Mouse (Mus musculus): ENCODE results near the gene Zc3h12a. TPM values are rescaled to one million over a fixed set of nuclear protein-coding genes. Genes with fewer than 3 reads are reported as not detected.

Zc3h12a gene
- polyA plus RNA-seq, 1 experiment: 0.19 TPM

DNA sequence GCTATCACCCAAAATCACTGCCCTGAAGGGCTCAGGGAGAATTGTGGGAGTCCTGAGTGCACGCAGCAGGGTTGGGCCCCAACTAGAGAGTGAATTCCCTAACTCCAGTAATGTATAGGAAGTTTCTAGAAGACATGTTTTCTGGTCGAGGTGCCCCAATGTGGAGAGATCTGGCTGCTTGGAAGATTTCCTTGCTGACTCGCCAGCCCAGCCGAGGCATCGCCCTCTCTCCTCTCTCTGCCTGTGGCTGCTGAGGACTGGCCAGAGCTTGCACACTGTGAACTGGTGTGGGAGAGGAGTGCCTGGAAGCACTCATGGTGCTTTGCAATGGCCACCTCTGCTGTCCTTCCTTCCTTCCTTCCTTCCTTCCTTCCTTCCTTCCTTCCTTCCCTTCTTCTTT is 7.0 kb upstream of the Zc3h12a start:
- Histone ChIP-seq H3K4me3 (replicated peaks) (no peak overlapping the region), H3K27me3 (ENCODE audit: control insufficient read depth) (no peaks in the 10 kb centered on the region), H3K9me3 (ENCODE audit: control insufficient read depth, low read length) (no peaks in the 10 kb centered on the region), H3K4me1 (ENCODE audit: control insufficient read depth) (no peaks in the 10 kb centered on the region), H3K36me3 (ENCODE audit: control insufficient read depth) (no peaks in the 10 kb centered on the region)
- TF ChIP-seq TAL1 (IDR thresholded peaks at IDR 0.05; ENCODE audit: low read length): no peak
- no peak for TF ChIP-seq GATA1 (IDR thresholded peaks at IDR 0.05; ENCODE audit: low read length)

DNA sequence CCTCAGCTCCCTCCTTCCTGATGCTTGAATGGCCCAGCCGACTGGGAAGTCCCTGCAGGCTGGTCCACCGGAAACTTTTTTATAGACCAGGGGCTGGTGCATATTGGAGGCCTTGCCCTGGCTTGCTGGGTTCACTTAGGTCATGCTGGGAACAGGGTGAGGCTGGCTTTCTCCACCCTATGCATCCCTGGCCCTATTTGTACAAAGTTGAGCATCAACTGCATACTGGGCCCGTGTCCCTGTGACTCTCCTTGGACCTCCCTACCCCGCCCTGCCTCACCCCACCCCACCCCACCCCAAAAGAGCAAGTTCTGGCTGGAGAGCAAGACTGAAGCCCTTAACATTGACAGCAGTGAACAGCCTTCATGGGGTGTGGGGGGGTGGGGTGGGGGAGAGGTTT is 6.6 kb upstream of the Zc3h12a start:
- Histone ChIP-seq H3K27me3 (ENCODE audit: control insufficient read depth) (no peaks in the 10 kb centered on the region), H3K4me3 (replicated peaks) (no peak overlapping the region), H3K36me3 (ENCODE audit: control insufficient read depth) (no peaks in the 10 kb centered on the region), H3K9me3 (ENCODE audit: control insufficient read depth, low read length) (no peaks in the 10 kb centered on the region), H3K4me1 (ENCODE audit: control insufficient read depth) (no peaks in the 10 kb centered on the region)
- TF ChIP-seq GATA1 (IDR thresholded peaks at IDR 0.05; ENCODE audit: low read length) (no peak), TAL1 (IDR thresholded peaks at IDR 0.05; ENCODE audit: low read length) (no peak)

DNA sequence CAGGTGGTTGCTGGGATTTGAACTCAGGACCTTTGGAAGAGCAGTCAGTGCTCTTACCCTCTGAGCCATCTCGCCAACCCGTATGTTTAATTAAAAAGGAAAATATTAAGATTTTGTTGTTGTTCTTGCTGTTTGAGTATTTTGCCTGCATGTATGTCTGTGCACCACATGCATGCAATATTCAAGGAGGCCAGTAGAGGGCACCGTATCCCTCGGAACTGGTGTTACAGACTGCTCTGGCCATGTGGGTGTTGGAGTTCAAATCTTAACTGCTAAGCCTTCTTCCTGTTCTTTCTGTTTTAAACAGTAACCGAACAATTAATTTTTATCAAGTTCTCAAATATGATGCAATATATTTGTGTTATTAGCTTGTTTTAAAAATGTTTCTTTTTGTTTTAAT is 4.8 kb upstream of the Zc3h12a start:
- Histone ChIP-seq H3K9me3 (ENCODE audit: control insufficient read depth, low read length) (no peaks in the 10 kb centered on the region), H3K4me3 (replicated peaks) (no peak overlapping the region), H3K4me1 (ENCODE audit: control insufficient read depth) (peaks cover 11% of the 10 kb centered on the region), H3K27me3 (ENCODE audit: control insufficient read depth) (peaks cover 8% of the 10 kb centered on the region), H3K36me3 (ENCODE audit: control insufficient read depth) (no peaks in the 10 kb centered on the region)
- TF ChIP-seq TAL1 (IDR thresholded peaks at IDR 0.05; ENCODE audit: low read length): no peak
- TF ChIP-seq GATA1 (IDR thresholded peaks at IDR 0.05; ENCODE audit: low read length): no peak

DNA sequence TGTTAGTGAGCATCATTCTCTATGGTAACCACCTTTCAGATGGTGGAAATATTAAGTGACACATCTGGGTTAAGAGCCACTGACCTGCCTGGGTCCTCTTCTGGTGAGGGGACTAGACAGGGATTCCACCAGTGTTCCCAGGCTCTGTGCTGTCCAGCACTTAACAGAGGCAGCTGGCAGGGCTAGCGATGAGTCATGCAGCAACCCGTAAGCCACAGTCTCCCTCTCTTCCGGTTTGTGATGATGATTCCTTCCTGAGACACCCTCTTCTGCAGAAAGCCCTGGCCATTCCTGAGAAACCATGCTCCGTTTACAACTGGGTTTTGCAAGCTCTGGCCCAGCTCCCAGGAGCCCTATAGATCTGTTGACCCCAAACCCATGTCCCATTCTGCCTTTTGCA is 3.9 kb upstream of the Zc3h12a start:
- H3K27me3 ChIP-seq (ENCODE audit: control insufficient read depth): peaks cover 8% of the 10 kb centered on the region
- TF ChIP-seq TAL1 (IDR thresholded peaks at IDR 0.05; ENCODE audit: low read length) (no peak), GATA1 (IDR thresholded peaks at IDR 0.05; ENCODE audit: low read length) (no peak)
- H3K4me3 ChIP-seq (replicated peaks): no peak overlapping the region
- H3K9me3 ChIP-seq (ENCODE audit: control insufficient read depth, low read length): no peaks in the 10 kb centered on the region
- H3K4me1 ChIP-seq (ENCODE audit: control insufficient read depth): peaks cover 20% of the 10 kb centered on the region
- H3K36me3 ChIP-seq (ENCODE audit: control insufficient read depth): no peaks in the 10 kb centered on the region

DNA sequence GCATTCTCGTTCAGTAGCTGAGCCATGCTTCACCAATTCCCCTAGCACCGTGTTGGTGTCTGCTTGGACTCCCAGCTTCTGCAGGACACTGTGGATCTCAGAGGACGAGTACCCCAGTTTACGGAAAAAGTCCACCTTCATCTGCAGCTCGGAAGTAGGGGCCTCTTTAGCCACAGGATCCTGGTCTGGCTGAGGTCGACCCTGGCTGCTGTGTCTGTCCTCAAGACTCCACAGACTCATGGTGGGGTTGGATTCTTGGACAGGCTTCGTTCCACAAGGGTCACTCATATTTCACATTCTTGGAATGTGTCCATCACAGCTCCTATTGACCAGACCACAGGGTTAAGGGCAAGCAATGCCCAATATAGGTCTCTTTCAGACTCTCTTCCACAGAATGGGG is 879 bp downstream of the Zc3h12a start:
- Histone ChIP-seq H3K9me3 (ENCODE audit: control insufficient read depth, low read length) (no peaks in the 10 kb centered on the region), H3K4me1 (ENCODE audit: control insufficient read depth) (peaks cover 39% of the 10 kb centered on the region), H3K27me3 (ENCODE audit: control insufficient read depth) (peaks cover 8% of the 10 kb centered on the region), H3K4me3 (replicated peaks) (peak overlapping the region; percentile 71), H3K36me3 (ENCODE audit: control insufficient read depth) (no peaks in the 10 kb centered on the region)
- TF ChIP-seq GATA1 (IDR thresholded peaks at IDR 0.05; ENCODE audit: low read length) (no peak), TAL1 (IDR thresholded peaks at IDR 0.05; ENCODE audit: low read length) (no peak)

DNA sequence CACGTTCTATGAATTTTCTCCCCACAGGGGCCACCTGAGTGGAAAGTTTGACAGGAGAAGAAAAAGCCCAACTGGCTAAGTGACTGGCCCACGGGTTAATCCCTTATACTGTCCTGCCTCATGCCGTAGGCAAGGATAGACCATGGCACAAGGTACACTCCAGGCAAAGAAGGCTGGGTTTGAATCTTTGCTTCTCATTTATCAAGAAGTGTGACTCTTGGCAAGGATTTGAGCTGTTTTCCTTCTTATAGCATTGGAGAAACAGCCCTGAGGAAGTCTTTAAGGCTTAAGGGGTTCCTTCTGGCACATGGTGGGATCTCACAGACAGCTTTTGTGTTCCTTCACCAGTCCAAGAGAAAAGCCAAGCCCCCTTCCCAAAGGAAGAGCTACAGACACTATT is 1.5 kb downstream of the Zc3h12a start:
- TF ChIP-seq GATA1 (IDR thresholded peaks at IDR 0.05; ENCODE audit: low read length): no peak
- TF ChIP-seq TAL1 (IDR thresholded peaks at IDR 0.05; ENCODE audit: low read length): no peak
- H3K36me3 ChIP-seq (ENCODE audit: control insufficient read depth): no peaks in the 10 kb centered on the region
- peaks cover 8% of the 10 kb centered on the region for H3K27me3 ChIP-seq (ENCODE audit: control insufficient read depth)
- H3K9me3 ChIP-seq (ENCODE audit: control insufficient read depth, low read length): no peaks in the 10 kb centered on the region
- H3K4me3 ChIP-seq (replicated peaks): no peak overlapping the region
- peaks cover 39% of the 10 kb centered on the region for H3K4me1 ChIP-seq (ENCODE audit: control insufficient read depth)

DNA sequence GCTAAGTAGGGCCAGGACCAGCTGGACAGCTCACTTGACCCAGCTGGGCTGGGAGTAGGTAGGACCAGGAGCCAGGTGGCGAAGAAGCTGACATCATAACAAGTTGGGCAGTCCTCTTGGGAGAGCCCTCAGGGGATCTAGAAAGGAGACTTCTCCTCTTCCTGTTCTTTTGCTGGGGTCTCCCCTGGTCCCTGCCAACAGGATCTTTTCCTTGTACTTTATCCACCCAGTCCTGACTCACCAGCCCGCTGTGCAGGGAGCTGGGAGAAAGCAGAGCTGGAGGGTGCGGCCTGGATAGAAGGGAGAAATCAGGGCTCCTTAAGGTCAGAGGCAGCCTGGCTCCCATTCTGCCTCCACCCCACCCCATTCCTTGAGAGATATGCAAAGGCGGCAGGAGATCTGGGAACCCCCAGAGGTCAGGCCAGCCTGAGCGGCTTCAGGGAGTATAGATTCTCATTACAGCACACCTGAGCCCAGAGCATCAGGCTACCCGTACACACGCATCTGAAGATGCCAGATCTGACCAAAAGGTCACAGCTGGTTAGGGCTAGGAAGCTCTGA is 2.2 kb downstream of the Zc3h12a start:
- no peaks in the 10 kb centered on the region for H3K9me3 ChIP-seq (ENCODE audit: control insufficient read depth, low read length)
- peaks cover 8% of the 10 kb centered on the region for H3K27me3 ChIP-seq (ENCODE audit: control insufficient read depth)
- peaks cover 39% of the 10 kb centered on the region for H3K4me1 ChIP-seq (ENCODE audit: control insufficient read depth)
- H3K4me3 ChIP-seq (replicated peaks): no peak overlapping the region
- no peak for TF ChIP-seq GATA1 (IDR thresholded peaks at IDR 0.05; ENCODE audit: low read length)
- no peak for TF ChIP-seq TAL1 (IDR thresholded peaks at IDR 0.05; ENCODE audit: low read length)
- peaks cover 2% of the 10 kb centered on the region for H3K36me3 ChIP-seq (ENCODE audit: control insufficient read depth)

DNA sequence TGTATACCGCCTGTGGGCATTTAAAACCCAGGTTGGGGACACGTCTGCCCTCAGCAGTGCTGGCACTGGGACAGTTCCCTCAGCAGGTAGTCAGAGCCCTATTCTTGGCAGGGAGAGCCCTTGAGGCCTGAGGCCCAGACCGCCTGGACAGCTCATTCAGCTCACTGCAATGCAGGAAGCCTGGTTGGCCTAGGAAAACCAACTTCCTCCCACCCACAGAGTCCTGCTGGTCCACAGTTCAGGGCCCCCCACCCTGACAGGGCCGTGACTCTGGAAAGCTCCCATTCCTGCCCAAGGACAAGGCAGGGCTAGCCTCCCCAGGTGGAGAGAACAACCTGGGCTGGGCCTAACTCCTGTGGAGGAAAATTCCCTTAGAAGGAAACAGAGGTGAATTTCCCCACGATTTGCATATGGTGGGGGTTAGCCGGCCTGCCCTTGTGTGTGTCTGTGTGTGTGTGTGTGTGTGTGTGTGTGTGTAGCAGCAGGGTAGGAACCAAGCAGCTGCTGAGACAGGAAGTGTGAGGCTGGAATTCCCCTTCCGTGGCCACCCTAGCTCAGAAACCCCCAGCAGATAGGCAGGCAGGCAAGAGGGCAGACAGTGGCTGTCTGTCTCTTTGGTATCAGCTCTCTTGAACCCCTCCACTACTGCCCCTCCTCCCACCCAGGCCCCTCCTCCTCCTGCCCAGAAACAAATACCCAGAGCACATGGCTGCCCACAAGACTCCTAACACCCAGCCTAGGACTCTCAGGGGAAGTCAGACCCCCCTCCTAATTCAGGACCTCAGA is 3.0 kb downstream of the Zc3h12a start:
- H3K4me1 ChIP-seq (ENCODE audit: control insufficient read depth): peaks cover 39% of the 10 kb centered on the region
- peaks cover 7% of the 10 kb centered on the region for H3K36me3 ChIP-seq (ENCODE audit: control insufficient read depth)
- no peaks in the 10 kb centered on the region for H3K9me3 ChIP-seq (ENCODE audit: control insufficient read depth, low read length)
- no peak for TF ChIP-seq TAL1 (IDR thresholded peaks at IDR 0.05; ENCODE audit: low read length)
- TF ChIP-seq GATA1 (IDR thresholded peaks at IDR 0.05; ENCODE audit: low read length): no peak
- H3K27me3 ChIP-seq (ENCODE audit: control insufficient read depth): peaks cover 8% of the 10 kb centered on the region
- H3K4me3 ChIP-seq (replicated peaks): no peak overlapping the region

DNA sequence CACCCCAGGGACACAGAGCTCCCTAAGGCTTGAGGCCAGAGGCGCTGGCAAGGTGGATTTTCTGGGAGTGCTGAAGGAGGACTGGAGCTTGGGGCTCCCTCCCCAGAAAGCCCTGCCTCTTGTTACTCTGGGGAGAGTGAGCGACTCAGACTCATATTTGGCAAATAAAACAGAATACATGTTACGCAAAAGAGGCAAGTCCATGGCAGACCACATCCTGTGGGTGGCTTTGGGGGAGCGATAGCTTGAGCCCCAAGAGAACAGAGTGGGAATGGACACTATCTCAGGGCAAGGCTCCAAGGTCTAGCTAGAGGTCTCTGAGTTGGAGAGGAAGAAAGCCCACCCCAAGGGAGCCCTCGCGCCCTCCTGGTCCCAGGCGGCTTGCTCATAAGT is 4.4 kb downstream of the Zc3h12a start:
- Histone ChIP-seq H3K36me3 (ENCODE audit: control insufficient read depth) (peaks cover 7% of the 10 kb centered on the region), H3K9me3 (ENCODE audit: control insufficient read depth, low read length) (no peaks in the 10 kb centered on the region), H3K27me3 (ENCODE audit: control insufficient read depth) (peaks cover 6% of the 10 kb centered on the region), H3K4me1 (ENCODE audit: control insufficient read depth) (peaks cover 36% of the 10 kb centered on the region), H3K4me3 (replicated peaks) (no peak overlapping the region)
- TF ChIP-seq TAL1 (IDR thresholded peaks at IDR 0.05; ENCODE audit: low read length) (no peak), GATA1 (IDR thresholded peaks at IDR 0.05; ENCODE audit: low read length) (no peak)
